Mouse (Mus musculus) hindbrain, embryonic 16.5 days (tissue): ENCODE data around the gene Cadm2. TPM values are rescaled to one million over a fixed set of nuclear protein-coding genes. Genes with fewer than 3 reads are reported as not detected.

Experiments
- ATAC-seq: fragments of 200-750 bp; cut with Nextera tagmentation; 2 replicates; pipeline ENCODE4 v1.8.0; 2017; ENCODE audit warnings: moderate TSS enrichment, moderate library complexity
- H3K27ac ChIP-seq: fragments of 300-500 bp; sonication (generic); 2 replicates; pipeline ENCODE4 v1.5.1; 2014; ENCODE audit warnings: low read depth, mild to moderate bottlenecking, control low read depth, low read length, moderate library complexity
- H3K27me3 ChIP-seq: fragments of 300-500 bp; sonication (generic); replicated peaks from 2 replicates; pipeline ENCODE4 v1.6.1; 2014; ENCODE audit warnings: low read length; ENCODE audit not compliant: control insufficient read depth, insufficient read depth
- H3K36me3 ChIP-seq: fragments of 300-500 bp; sonication (generic); 2 replicates; pipeline ENCODE4 v1.6.1; 2014; ENCODE audit warnings: mild to moderate bottlenecking, low read length, moderate library complexity, mixed read lengths; ENCODE audit not compliant: control insufficient read depth, insufficient read depth
- H3K4me1 ChIP-seq: fragments of 300-500 bp; sonication (generic); 2 replicates; pipeline ENCODE4 v1.6.1; 2014; ENCODE audit warnings: low read depth, low read length; ENCODE audit not compliant: control insufficient read depth, insufficient read depth
- H3K4me2 ChIP-seq: fragments of 300-500 bp; sonication (generic); 2 replicates; pipeline ENCODE4 v1.6.1; 2014; ENCODE audit warnings: mild to moderate bottlenecking, low read length, control low read depth, moderate library complexity
- H3K4me3 ChIP-seq: fragments of 300-500 bp; sonication (generic); 2 replicates; pipeline ENCODE4 v1.5.1; 2014; ENCODE audit warnings: mild to moderate bottlenecking, low read length, control low read depth, moderate library complexity
- H3K9ac ChIP-seq: fragments of 300-500 bp; sonication (generic); 2 replicates; pipeline ENCODE4 v1.6.1; 2014; ENCODE audit warnings: low read depth, mild to moderate bottlenecking, control low read depth, low read length, moderate library complexity
- H3K9me3 ChIP-seq: fragments of 300-500 bp; sonication (generic); 2 replicates; pipeline ENCODE4 v1.6.1; 2014; ENCODE audit warnings: mild to moderate bottlenecking, low read length, moderate library complexity; ENCODE audit not compliant: control insufficient read depth
- WGBS: fragments of 180-500 bp; shearing (Covaris S2); extraction: QIAGEN DNeasy Blood & Tissue Kit; methylation state at CpG from one replicate; pipeline ENCODE4 v1.1.7; 2014; 5-methylcytosine and 5-hydroxymethylcytosine counted together
- polyA plus RNA-seq: library from polyadenylated mRNA; unstranded; fragments of >200 nt; fragmentation: Nextera tagmentation; extraction: Ambion mirVana; gene quantifications from 2 replicates; pipeline ENCODE4 v1.2.1, GENCODE M21; 2015

The Cadm2 gene
- polyA plus RNA-seq, 1 experiment from 2014 or later, result 33.6 TPM

DNA sequence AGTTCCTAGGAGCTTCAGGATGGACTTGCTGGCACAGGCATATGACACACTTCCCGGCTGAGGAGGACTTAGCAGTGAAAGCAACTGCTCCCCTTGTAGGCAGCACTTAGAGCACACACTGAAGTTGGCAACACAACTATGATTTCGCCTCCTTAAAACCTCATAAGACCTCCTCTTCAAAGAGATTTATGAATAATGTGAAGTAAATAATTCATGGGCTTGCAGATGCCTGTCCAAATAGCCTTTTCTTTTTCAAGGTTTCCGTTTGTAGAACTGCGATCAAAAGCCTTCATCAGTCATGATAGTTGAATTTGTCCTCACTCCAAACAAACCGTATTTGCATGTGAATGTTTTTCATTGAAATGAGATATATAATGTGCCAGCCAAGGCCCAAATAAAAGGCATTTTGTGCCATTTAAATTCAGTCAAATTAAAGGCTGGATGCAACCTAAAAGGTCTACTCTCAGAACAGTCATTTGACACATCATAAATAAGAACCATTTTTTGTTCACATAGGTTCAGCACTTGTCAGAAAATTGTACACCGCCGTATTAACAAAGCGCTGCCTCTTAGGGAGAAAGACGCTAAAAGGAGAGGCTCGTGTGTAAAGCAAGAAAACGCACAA lies 651.1 kb downstream of the Cadm2 start:
- peak; percentile 89 for ATAC-seq
- H3K36me3 ChIP-seq, result no peaks in the 10 kb centered on the region
- H3K9ac ChIP-seq, result no peak overlapping the region
- H3K4me1 ChIP-seq, result no peaks in the 10 kb centered on the region
- H3K27me3 ChIP-seq, result no peaks in the 10 kb centered on the region
- H3K27ac ChIP-seq, result no peak overlapping the region
- WGBS, result 50% methylated on average over 11 of the region's 11 CpGs
- no peak overlapping the region for H3K4me3 ChIP-seq
- H3K9me3 ChIP-seq, result no peaks in the 10 kb centered on the region
- H3K4me2 ChIP-seq, result peak overlapping the region; percentile 10; the same call in 1 of the 2 replicates

DNA sequence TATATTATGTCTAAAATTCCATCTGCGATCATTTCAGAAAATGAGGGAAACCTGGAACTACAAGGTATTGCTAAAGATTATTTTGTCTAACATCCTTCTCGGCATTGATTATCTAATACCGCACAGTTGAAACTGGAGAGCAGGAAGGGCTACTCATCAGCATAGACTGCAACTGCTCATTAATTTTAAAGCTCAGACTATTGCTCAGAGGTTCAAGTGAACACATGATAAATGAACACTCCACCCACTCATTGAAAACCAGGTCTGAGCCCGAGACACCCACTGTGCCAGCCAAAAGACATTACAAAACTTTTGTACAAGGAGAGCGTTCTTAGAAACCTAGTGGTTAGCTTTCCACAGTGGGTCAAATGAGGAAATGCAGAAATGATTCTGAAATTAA lies 652.4 kb downstream of the Cadm2 start:
- H3K9me3 ChIP-seq, result no peaks in the 10 kb centered on the region
- H3K4me3 ChIP-seq, result no peak overlapping the region
- 56% methylated on average over 5 of the region's 5 CpGs for WGBS
- no peaks in the 10 kb centered on the region for H3K4me1 ChIP-seq
- ATAC-seq, result no peak
- no peaks in the 10 kb centered on the region for H3K27me3 ChIP-seq
- H3K36me3 ChIP-seq, result no peaks in the 10 kb centered on the region
- H3K27ac ChIP-seq, result no peak overlapping the region
- no peak overlapping the region for H3K4me2 ChIP-seq
- H3K9ac ChIP-seq, result no peak overlapping the region

DNA sequence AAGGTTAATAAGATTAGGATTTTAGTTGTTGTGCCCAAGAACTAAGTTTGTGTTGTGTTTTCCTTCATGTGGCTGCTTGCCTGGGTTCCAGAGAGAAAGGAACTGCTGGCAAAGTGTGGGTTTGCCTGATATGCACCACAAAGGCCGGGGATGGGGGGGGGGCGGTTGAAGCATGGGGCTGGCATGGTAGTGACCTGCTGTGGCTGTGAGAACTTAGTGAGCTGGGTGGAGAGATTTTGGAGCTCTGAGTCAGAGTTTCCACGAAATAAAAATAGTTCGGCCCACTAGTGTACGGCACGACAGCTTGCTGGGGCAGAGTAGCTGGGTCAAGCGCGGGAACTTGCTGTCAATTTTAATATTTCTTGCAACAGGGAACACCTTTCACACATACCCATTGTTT lies 653.0 kb downstream of the Cadm2 start:
- H3K4me1 ChIP-seq, result no peaks in the 10 kb centered on the region
- H3K27ac ChIP-seq, result no peak overlapping the region
- H3K9me3 ChIP-seq, result no peaks in the 10 kb centered on the region
- no peaks in the 10 kb centered on the region for H3K36me3 ChIP-seq
- no peak overlapping the region for H3K9ac ChIP-seq
- 0 out of 2 replicates have a peak, but pooled peaks have one; percentile 53 for ATAC-seq
- no peaks in the 10 kb centered on the region for H3K27me3 ChIP-seq
- H3K4me3 ChIP-seq, result no peak overlapping the region
- 69% methylated on average over 8 of the region's 8 CpGs for WGBS
- H3K4me2 ChIP-seq, result no peak overlapping the region

DNA sequence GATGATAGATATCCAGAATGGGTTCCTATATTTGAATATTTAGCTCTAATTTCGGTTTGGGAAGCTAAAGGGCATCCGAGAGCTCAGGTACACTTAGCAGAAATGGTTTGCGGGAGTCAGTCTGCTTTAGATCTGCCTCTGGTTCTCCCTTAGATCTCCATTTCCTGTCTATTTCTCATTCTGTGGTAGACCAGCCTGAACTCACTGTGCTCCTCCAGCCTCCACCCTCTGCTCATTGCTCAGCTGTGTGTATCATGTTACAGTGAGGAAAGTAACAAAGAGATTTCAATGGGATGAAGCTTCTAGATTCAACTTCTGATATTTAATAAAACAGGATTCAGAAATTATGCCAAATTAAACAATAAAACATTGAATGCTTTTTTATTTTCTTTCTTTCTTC lies 661.6 kb downstream of the Cadm2 start:
- Histone ChIP-seq H3K4me3 (no peak overlapping the region), H3K27me3 (no peaks in the 10 kb centered on the region), H3K36me3 (no peaks in the 10 kb centered on the region), H3K4me1 (no peaks in the 10 kb centered on the region), H3K4me2 (no peak overlapping the region), H3K9ac (no peak overlapping the region), H3K9me3 (no peaks in the 10 kb centered on the region), H3K27ac (no peak overlapping the region)
- WGBS, result 87% methylated on average over 3 of the region's 3 CpGs
- no peak for ATAC-seq

DNA sequence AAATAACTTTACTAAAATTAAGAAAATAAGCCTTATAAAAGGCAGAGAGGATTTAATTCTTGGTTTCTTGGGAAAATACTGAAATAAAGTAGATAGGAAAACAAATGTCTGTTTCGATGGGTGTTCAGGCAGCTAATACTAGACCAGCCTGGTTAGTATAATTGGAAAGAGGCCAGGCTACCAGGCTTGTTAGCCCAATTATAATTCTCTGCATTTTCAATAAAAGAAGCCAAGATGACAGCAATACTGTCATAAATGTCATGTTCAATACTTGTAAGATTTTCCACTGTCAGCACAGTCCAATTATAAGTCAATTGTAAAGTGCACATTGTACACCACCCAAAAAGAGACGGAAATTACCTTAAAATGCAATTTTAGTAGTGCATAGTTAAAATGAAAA lies 664.8 kb downstream of the Cadm2 start:
- H3K27me3 ChIP-seq, result no peaks in the 10 kb centered on the region
- whole genome bisulfite sequencing, result 84% methylated on average over 2 of the region's 2 CpGs
- H3K9me3 ChIP-seq, result no peaks in the 10 kb centered on the region
- H3K4me1 ChIP-seq, result no peaks in the 10 kb centered on the region
- H3K27ac ChIP-seq, result no peak overlapping the region
- no peaks in the 10 kb centered on the region for H3K36me3 ChIP-seq
- no peak for ATAC-seq
- no peak overlapping the region for H3K9ac ChIP-seq
- H3K4me2 ChIP-seq, result no peak overlapping the region
- H3K4me3 ChIP-seq, result no peak overlapping the region

DNA sequence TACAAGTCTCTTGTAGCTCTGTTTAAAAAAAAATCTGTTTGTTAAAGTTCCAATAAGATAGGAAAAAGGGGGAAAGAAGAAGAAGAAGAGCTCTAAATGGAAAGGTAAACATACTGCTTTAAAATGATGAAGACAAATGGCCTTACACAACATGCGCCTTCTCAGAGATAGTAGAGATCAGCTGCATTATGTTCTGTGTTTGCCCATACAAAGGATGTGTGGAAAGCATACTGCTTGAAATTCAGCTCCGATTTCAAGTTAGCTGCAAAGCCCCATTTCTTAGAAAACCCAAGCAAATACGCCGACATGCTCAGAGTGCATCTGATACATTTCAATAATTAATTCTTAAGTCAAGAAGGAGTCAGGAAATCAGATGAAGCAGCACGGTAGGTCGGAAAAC lies 684.4 kb downstream of the Cadm2 start:
- Histone ChIP-seq H3K9me3 (no peaks in the 10 kb centered on the region), H3K27ac (no peak overlapping the region; the same call in 1 of the 2 replicates), H3K9ac (no peak overlapping the region), H3K4me3 (no peak overlapping the region), H3K27me3 (no peaks in the 10 kb centered on the region), H3K36me3 (no peaks in the 10 kb centered on the region), H3K4me2 (no peak overlapping the region), H3K4me1 (no peaks in the 10 kb centered on the region)
- 49% methylated on average over 6 of the region's 6 CpGs for WGBS
- ATAC-seq, result peak; percentile 63; the same call in 1 of the 2 replicates

DNA sequence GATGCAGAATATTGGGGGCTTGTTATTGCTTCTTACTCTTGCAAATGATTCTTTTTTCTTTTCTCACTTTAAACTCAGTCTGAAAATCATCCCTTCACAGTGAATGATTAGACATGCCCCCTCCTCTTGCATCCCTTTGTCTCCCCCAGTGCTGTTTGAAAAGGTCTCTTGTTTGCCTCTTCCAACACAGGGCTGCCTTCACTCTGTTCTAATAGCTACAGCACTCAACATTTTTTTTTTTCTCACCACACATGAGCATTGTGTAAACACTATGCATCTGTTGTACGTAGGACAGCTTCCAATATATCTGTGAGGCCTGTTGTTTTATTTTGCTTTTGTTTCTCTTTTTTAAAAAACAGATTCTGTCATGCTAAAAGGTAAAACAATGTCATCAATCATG lies 695.2 kb downstream of the Cadm2 start:
- WGBS, result 15% methylated on average over 1 of the region's 1 CpGs

DNA sequence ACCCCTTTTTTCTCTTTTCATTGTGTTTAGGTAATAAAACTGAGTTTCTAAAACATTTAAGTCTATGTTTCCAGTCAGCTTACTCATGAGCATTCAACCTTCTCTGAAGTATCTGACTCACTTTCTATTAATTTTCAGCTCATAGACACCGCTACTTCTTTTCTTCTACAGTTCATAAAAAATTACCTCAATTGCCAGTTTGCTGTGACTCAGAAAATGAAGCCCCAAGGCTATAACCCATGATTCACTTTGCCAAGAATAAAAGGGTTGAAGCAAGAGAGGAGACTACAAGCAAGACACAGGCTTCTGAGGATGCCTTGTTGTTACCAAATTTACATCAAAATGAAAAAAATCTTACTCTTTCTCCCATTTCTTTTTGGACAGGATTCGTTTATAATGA lies 698.0 kb downstream of the Cadm2 start:
- no peaks in the 10 kb centered on the region for H3K36me3 ChIP-seq
- H3K9ac ChIP-seq, result no peak overlapping the region
- no peak overlapping the region for H3K4me3 ChIP-seq
- no peak overlapping the region for H3K4me2 ChIP-seq
- no peak overlapping the region for H3K27ac ChIP-seq
- no peaks in the 10 kb centered on the region for H3K4me1 ChIP-seq
- H3K9me3 ChIP-seq, result no peaks in the 10 kb centered on the region
- WGBS, result 81% methylated on average over 2 of the region's 2 CpGs
- H3K27me3 ChIP-seq, result no peaks in the 10 kb centered on the region
- no peak for ATAC-seq

More for the DNA sequence above, 695.2 kb downstream of the Cadm2 start:
- H3K4me3 ChIP-seq, result no peak overlapping the region
- H3K4me2 ChIP-seq, result no peak overlapping the region
- no peaks in the 10 kb centered on the region for H3K36me3 ChIP-seq
- no peak for ATAC-seq
- H3K27me3 ChIP-seq, result no peaks in the 10 kb centered on the region
- H3K4me1 ChIP-seq, result no peaks in the 10 kb centered on the region
- H3K9ac ChIP-seq, result no peak overlapping the region
- no peak overlapping the region for H3K27ac ChIP-seq
- no peaks in the 10 kb centered on the region for H3K9me3 ChIP-seq

DNA sequence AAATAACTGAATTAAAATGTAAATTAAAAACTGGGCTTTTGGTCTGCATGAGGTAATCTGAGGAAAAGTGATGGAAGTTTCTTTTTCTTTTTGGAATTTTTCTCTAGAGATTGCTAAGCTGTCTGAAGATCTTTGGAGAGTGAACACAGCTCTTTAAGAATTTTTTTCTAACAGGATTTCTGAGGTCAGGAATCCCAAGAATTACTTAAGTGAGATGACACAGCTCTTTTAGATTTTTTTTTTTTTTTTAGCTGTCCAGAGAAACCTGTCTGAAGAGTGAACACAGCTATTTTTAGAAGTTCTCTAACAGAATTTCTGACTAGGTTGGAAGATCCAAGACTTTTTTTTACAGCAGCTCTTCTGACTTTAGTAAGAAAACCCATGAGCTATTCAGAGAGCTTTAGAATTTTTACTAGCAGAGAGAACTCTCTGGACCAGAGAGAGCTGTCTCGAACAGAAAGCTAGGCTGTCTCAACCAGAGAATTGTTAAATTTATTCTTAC lies 699.2 kb downstream of the Cadm2 start:
- Histone ChIP-seq H3K4me1 (no peaks in the 10 kb centered on the region), H3K9me3 (no peaks in the 10 kb centered on the region), H3K27ac (no peak overlapping the region), H3K27me3 (no peaks in the 10 kb centered on the region), H3K9ac (no peak overlapping the region), H3K36me3 (no peaks in the 10 kb centered on the region), H3K4me2 (no peak overlapping the region), H3K4me3 (no peak overlapping the region)
- ATAC-seq, result no peak
- WGBS, result 94% methylated on average over 1 of the region's 1 CpGs
